Mouse (Mus musculus) activated CD4-positive, CD25-positive, alpha-beta regulatory T cell, adult 4 months (primary cell): ENCODE data around the gene Mrps23. TPM values are rescaled to one million over a fixed set of nuclear protein-coding genes. Genes with fewer than 3 reads are reported as not detected.

ENCODE experiments used
- ATAC-seq: one replicate; pipeline ENCODE4 v1.8.0; 2017
- polyA plus RNA-seq, 2 experiments: library from polyadenylated mRNA; unstranded; fragments of 100-300 nt; shearing (Covaris generic); gene quantifications; one replicate each; pipeline ENCODE4 v1.2.1; 2017

Mrps23 gene
- polyA plus RNA-seq, 2 experiments from 2014 or later: 96.8 to 98.7 TPM

DNA sequence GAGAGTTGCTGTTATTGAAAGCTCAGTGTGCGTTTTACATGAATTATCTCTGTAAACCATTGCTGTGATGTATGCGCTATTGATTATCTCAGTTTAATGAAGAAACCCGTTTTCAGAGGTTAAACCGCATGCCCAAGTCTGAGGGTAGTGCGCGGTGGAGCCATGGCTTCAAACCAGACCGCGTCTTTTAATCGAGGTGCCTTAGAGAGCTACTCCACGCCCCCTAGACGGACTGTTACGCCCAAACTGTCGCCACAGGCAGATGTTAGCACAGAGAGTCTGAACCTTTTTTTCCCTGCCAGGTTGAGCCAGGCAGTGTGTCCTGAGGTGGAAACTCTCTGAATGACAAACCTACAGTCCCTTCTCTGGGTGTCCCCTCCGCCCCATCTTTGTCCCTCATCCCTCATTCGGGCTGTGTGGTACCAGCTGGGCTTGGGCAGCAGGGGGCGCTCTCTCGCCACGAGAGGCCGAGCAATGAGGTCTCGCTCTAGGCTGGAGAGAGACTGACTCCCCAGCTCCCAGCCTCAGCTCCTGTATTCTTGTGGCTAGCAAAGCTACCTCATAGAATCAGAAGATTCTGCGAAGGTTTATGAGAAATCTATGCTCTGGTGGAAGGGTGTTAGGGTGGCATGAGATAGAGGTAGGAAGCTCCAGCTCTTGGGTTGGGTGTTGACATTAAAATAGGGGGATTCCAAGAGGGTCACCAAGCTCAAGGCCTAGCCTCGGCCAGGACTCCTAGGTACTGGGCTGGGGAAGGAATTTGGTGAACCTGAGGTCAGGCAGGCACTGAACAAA is 48.0 kb downstream of the Mrps23 start:
- peak; percentile 40 for ATAC-seq

DNA sequence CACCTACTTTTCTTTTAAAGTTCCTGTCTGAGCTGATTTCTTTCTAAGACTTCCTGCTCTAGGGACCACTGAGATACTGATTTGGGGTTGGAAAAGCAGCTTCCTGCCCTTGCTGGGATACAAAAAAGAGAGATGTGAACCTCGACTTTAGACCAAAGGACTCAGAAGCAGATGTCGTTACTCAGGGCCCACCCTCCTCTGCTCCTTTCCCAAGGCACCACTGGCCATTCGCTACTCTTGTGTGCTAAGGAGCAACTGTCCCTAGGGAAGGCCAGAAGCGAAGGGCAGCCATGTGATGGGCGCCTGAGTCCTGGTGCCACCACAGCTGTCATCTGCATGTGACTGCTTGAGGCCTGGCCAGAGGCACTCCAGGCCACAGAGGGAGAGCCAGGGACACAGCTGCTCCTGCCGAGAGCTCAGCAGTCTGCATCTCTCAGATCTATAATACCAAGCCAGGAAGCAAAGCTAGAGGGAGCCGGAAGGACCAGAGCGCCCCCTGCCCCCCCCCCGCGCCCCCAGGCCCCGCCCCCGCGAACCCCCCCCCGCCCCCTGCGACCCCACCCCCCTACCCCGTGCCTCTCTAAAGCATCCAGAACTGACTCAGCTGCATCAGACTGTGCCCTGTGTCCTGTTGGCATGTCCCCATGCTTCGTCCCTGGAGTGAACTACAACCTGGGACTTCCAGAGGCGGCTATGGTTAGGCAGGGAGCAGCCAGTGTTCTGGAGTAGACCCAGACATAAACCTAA is 48.8 kb downstream of the Mrps23 start:
- no peak for ATAC-seq

- ATAC-seq: no peak
Measured at GRCm38 (mm10) chr11:88253514-88254167, 49.5 kb downstream of the Mrps23 start.

DNA sequence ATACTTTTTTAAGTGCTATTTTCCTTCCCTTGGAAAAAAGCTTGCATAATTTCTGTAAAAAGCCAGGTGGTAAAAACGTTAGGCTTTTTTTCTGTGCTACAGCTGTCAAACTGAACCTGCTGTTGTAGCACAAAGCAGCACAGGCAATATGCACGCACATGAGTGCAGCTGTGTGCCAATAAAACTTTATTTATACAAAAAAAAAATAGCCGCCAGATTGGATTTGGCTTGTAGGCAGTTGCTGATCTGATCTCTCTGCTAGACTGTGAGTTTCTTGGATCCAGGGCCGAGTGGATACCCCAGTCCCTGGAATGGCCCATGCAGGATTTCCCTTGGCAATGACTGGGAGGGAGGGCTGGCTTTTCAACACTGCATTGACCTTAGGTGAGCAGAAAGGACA is 53.5 kb downstream of the Mrps23 start:
- ATAC-seq: no peak

GRCm38 (mm10) chr11:88258212-88258611 is 54.0 kb downstream of the Mrps23 start:
- ATAC-seq: no peak

DNA sequence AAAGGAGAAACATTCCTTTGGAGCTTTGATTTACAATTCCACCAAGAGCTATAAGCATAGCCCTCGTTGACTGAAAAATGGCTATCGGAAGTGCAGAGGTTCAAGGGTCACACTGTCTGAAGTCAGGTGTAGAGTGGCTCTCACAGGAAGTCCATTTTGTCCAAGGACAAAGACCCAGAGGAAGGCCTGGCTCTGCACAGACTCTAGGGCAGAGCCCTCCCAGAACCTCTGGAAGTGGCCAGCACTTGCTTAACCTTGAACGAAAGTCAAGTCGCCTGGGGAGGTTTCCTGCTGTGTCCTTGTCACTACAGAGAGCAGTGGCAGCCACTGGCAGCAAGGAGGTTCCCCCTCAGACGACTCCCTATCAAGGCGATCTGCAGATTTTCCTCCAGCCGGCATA is 56.3 kb downstream of the Mrps23 start:
- ATAC-seq: no peak

Other genes starting within 250 kb of the Mrps23 start
- gene Dynll2, start 216.9 kb upstream of the Mrps23 start, polyA plus RNA-seq: 1 to 10 TPM; 4.3 to 4.4 TPM
- gene Srsf1, start 157.0 kb upstream of the Mrps23 start, polyA plus RNA-seq: 10 to 100 TPM; 32.1 to 38.4 TPM
- gene Vezf1, start 136.1 kb upstream of the Mrps23 start, polyA plus RNA-seq: 10 to 100 TPM; 20.6 to 21.0 TPM
- 1 to 10 TPM; 5.4 to 5.8 TPM for gene Cuedc1, start 106.3 kb upstream of the Mrps23 start, polyA plus RNA-seq
- gene Ccdc182, start 89.7 kb downstream of the Mrps23 start, polyA plus RNA-seq: not detected